Mouse (Mus musculus) midbrain, embryonic 15.5 days (tissue): Measurements from ENCODE around the gene Tnfrsf18. TPM values are rescaled to one million over a fixed set of nuclear protein-coding genes. Genes with fewer than 3 reads are reported as not detected.

ENCODE experiments used
- ATAC-seq: fragments of 200-750 bp; cut with Nextera tagmentation; replicated peaks from 2 replicates; pipeline ENCODE4 v1.8.0; 2017; ENCODE audit warnings: moderate TSS enrichment
- H3K27ac ChIP-seq: fragments of 300-500 bp; sonication (generic); 2 replicates; pipeline ENCODE4 v1.5.1; 2015; ENCODE audit warnings: mild to moderate bottlenecking, inconsistent platforms
- H3K27me3 ChIP-seq: fragments of 300-500 bp; sonication (generic); replicated peaks from 2 replicates; pipeline ENCODE4 v1.6.1; 2015; ENCODE audit warnings: inconsistent platforms
- H3K36me3 ChIP-seq: fragments of 300-500 bp; sonication (generic); replicated peaks from 2 replicates; pipeline ENCODE4 v1.6.1; 2015; ENCODE audit warnings: inconsistent platforms
- H3K4me1 ChIP-seq: fragments of 300-500 bp; sonication (generic); 2 replicates; pipeline ENCODE4 v1.6.1; 2015; ENCODE audit warnings: inconsistent platforms
- H3K4me2 ChIP-seq: fragments of 300-500 bp; sonication (generic); 2 replicates; pipeline ENCODE4 v1.6.1; 2015; ENCODE audit warnings: inconsistent platforms, mild to moderate bottlenecking, moderate library complexity
- H3K4me3 ChIP-seq: fragments of 300-500 bp; sonication (generic); 2 replicates; pipeline ENCODE4 v1.5.1; 2015; ENCODE audit warnings: mild to moderate bottlenecking, inconsistent platforms
- H3K9ac ChIP-seq: fragments of 300-500 bp; sonication (generic); 2 replicates; pipeline ENCODE4 v1.6.1; 2015; ENCODE audit warnings: mild to moderate bottlenecking, inconsistent platforms
- H3K9me3 ChIP-seq: fragments of 300-500 bp; sonication (generic); 2 replicates; pipeline ENCODE4 v1.6.1; 2016; ENCODE audit warnings: inconsistent platforms
- WGBS: fragments of 180-500 bp; shearing (Covaris S2); methylation state at CpG from one replicate; pipeline ENCODE4 v1.1.7; 2015; ENCODE audit warnings: mixed read lengths; 5-methylcytosine and 5-hydroxymethylcytosine counted together
- microRNA counts: library from miRNA; unstranded; fragments of <30 nt; microRNA quantifications from one replicate; lab custom pipeline; 2016
- microRNA-seq: library from miRNA; unstranded; fragments of <30 nt; microRNA quantifications from one replicate; pipeline ENCODE4, GENCODE M21; 2016
- polyA plus RNA-seq: library from polyadenylated mRNA; unstranded; fragments of >200 nt; fragmentation: Nextera tagmentation; extraction: Ambion mirVana; gene quantifications from 2 replicates; pipeline ENCODE4 v1.2.1, GENCODE M21; 2015

The Tnfrsf18 gene
- polyA plus RNA-seq, 1 experiment from 2014 or later = 3.2 TPM

DNA sequence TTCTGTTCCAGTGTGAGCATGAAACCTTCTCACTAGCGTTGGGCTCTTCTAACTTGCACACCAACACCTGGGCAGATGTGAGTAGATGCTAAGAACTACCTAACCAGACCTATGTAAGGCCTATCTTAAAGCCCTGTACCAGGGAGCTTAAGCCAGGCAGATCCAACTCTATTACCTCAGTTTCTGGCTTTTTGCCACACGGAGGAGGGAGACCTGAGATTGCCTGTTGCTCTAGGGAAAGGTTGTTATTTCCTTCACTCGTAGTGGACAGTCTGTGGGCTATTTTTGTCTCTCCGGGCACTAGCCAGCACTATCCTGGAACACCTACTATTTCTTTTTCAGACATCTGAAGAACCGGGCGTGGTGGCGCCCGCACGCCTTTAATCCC is 38.5 kb downstream of the Tnfrsf18 start:
- ATAC-seq = no peak
- Histone ChIP-seq H3K9ac (no peak overlapping the region), H3K27me3 (no peaks in the 10 kb centered on the region), H3K4me2 (no peak overlapping the region), H3K9me3 (no peaks in the 10 kb centered on the region), H3K4me1 (peaks cover 7% of the 10 kb centered on the region), H3K27ac (no peak overlapping the region), H3K4me3 (no peak overlapping the region), H3K36me3 (no peaks in the 10 kb centered on the region)
- 85% methylated on average over 9 of the region's 9 CpGs for WGBS

- no peaks in the 10 kb centered on the region for H3K9me3 ChIP-seq
- no peak overlapping the region for H3K27ac ChIP-seq
- 88% methylated on average over 10 of the region's 10 CpGs for WGBS
- no peak overlapping the region for H3K9ac ChIP-seq
- H3K27me3 ChIP-seq = no peaks in the 10 kb centered on the region
- H3K36me3 ChIP-seq = no peaks in the 10 kb centered on the region
- peaks cover 11% of the 10 kb centered on the region for H3K4me1 ChIP-seq
- no peak overlapping the region for H3K4me2 ChIP-seq
- ATAC-seq = no peak
- no peak overlapping the region for H3K4me3 ChIP-seq
Measured at GRCm38 (mm10) chr4:156065156-156065894, 39.4 kb downstream of the Tnfrsf18 start.

DNA sequence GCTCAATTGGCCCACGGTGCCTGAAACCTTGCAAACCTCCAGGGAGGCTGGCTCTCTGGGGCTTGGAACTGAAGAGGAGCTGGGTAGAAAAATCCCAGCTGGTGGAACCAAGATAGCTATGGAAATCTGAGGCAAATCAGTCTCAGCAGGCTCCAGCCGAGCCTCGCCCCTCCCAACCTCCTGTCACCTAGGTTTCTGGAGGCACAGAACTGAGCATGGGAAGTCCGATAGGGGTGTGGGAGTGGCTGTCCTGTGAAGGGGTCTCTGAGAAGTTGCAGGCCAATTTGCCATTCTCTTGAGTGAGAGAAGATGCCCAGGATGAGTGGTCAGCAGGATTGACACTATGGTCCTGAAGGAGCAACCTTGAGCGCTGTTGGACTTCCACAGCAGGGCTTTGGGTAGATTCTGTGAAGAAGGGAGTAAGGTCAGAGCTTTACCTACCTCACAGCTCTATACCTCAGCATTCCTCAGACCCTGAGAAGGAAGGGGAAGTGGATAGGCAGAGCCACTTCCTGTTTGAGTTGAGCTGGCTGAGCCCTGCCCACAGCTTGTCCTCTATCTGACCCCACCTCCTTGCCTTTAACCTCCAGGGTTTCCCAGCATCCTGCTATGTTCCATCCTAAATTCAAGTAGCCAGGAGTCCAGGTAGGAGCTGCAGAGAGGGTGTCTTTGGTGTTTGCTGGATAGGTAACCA is 41.4 kb downstream of the Tnfrsf18 start:
- ATAC-seq = no peak
- WGBS = 69% methylated on average over 5 of the region's 5 CpGs
- H3K27me3 ChIP-seq = no peaks in the 10 kb centered on the region
- H3K4me1 ChIP-seq = peaks cover 14% of the 10 kb centered on the region
- H3K9me3 ChIP-seq = no peaks in the 10 kb centered on the region
- H3K4me3 ChIP-seq = no peak overlapping the region
- H3K36me3 ChIP-seq = no peaks in the 10 kb centered on the region
- no peak overlapping the region for H3K9ac ChIP-seq
- no peak overlapping the region for H3K27ac ChIP-seq
- H3K4me2 ChIP-seq = no peak overlapping the region

DNA sequence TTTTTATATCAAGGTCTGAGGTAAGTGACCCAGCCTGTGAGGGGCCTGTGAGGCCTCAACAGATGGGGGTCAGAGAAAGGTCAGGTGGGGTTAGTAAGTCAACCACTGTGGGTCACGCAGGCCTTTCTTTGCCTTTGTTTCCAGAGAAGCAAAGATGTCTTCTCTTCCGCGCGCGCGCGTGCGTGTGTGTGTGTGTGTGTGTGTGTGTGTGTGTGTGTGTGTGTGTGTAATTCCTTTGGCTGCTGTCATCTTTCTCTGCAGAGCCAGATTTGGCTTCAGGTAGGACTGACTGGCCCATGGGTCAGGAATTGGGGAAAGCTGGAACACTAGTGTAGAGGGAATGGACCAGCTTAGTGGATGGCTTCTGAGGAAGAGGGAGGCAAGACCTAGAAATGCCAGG is 43.7 kb downstream of the Tnfrsf18 start:
- no peaks in the 10 kb centered on the region for H3K27me3 ChIP-seq
- ATAC-seq = no peak
- no peaks in the 10 kb centered on the region for H3K9me3 ChIP-seq
- H3K27ac ChIP-seq = no peak overlapping the region
- peaks cover 7% of the 10 kb centered on the region for H3K4me1 ChIP-seq
- no peak overlapping the region for H3K4me3 ChIP-seq
- 86% methylated on average over 8 of the region's 8 CpGs for WGBS
- H3K36me3 ChIP-seq = no peaks in the 10 kb centered on the region
- no peak overlapping the region for H3K4me2 ChIP-seq
- no peak overlapping the region for H3K9ac ChIP-seq

- WGBS = 54% methylated on average over 6 of the region's 6 CpGs
- Histone ChIP-seq H3K4me2 (no peak overlapping the region), H3K36me3 (no peaks in the 10 kb centered on the region), H3K9me3 (no peaks in the 10 kb centered on the region), H3K9ac (no peak overlapping the region), H3K4me1 (peaks cover 7% of the 10 kb centered on the region), H3K27me3 (no peaks in the 10 kb centered on the region), H3K4me3 (no peak overlapping the region), H3K27ac (0 out of 2 replicates have a peak overlapping the region, but pooled peaks have one; percentile 9)
- no peak for ATAC-seq
Measured at GRCm38 (mm10) chr4:156070276-156070675, 44.3 kb downstream of the Tnfrsf18 start.

GRCm38 (mm10) chr4:156070716-156071115 is 44.8 kb downstream of the Tnfrsf18 start:
- H3K9ac ChIP-seq = no peak overlapping the region
- no peak for ATAC-seq
- no peaks in the 10 kb centered on the region for H3K36me3 ChIP-seq
- H3K27ac ChIP-seq = no peak overlapping the region
- H3K4me3 ChIP-seq = no peak overlapping the region
- no peak overlapping the region for H3K4me2 ChIP-seq
- no peaks in the 10 kb centered on the region for H3K27me3 ChIP-seq
- WGBS = 49% methylated on average over 2 of the region's 2 CpGs
- H3K9me3 ChIP-seq = no peaks in the 10 kb centered on the region
- H3K4me1 ChIP-seq = peaks cover 7% of the 10 kb centered on the region

- Histone ChIP-seq H3K27me3 (peaks cover 17% of the 10 kb centered on the region), H3K4me3 (no peak overlapping the region), H3K9me3 (no peaks in the 10 kb centered on the region), H3K4me1 (peaks cover 9% of the 10 kb centered on the region), H3K9ac (no peak overlapping the region), H3K36me3 (no peaks in the 10 kb centered on the region), H3K4me2 (peak overlapping the region; percentile 65), H3K27ac (no peak overlapping the region)
- 11% methylated on average over 8 of the region's 8 CpGs for WGBS
- no peak for ATAC-seq
Measured at GRCm38 (mm10) chr4:156076911-156077382, 51.0 kb downstream of the Tnfrsf18 start.

DNA sequence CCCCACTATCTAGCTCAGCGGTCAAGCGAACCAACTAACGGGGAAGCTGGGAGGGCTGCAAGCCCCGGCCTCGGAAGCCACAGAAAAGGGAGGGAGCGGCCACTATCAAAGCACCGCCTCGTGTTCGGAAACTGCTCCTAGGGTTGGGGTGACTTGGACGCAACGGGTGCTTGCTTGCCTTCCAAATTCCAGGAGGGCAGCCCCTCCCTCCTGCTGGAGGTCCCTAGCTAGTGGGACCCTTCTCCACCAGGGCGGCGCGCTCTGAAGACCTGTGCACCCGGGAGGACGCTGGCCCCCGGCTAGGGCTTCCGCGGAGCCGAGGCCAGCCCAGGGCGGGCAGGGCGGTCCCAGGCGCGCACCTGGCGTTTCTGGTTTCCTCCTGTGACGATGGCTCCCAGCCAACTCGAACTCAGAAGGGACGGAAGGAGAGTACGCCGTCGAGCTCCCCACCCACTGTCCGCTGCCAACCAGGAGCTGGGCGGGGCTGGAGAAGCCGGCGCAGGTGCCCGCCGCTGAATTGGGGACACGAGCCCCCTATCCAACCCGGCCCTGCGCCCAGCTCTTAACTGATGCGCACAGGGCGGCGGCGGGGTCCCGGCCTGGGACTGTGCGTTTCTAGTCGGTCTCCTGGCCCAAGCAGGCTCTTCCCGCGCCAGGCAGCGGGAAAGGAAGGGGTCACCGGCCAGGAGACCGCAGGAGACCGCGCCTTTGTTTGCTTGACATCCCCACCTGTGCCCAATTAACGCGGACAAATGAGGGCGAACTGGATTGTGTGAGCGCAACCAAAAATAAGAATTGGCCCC is 51.7 kb downstream of the Tnfrsf18 start:
- no peak for ATAC-seq
- under 1% methylated on average over 58 of the region's 58 CpGs for whole genome bisulfite sequencing

More for the DNA sequence above, 51.7 kb downstream of the Tnfrsf18 start:
- Histone ChIP-seq H3K4me2 (peak overlapping the region; percentile 65), H3K4me3 (peak overlapping the region; percentile 39), H3K4me1 (peaks cover 9% of the 10 kb centered on the region), H3K27ac (no peak overlapping the region), H3K27me3 (peaks cover 17% of the 10 kb centered on the region), H3K9ac (peak overlapping the region; percentile 23), H3K9me3 (no peaks in the 10 kb centered on the region), H3K36me3 (no peaks in the 10 kb centered on the region)

MicroRNAs encoded within 50 kb of the gene (microRNA counts, 519-probe panel; counts per million panel counts)
- microRNA mmu-miR-200a (lab: Ali Mortazavi, UCI) = 1,798 counts per million, percentile 11 among the panel's probes with 10 or more counts
- 2,351 counts per million, percentile 39 among the panel's probes with 10 or more counts for microRNA mmu-miR-200b (lab: Ali Mortazavi, UCI)
- not detected for microRNA mmu-miR-429 (lab: Ali Mortazavi, UCI)

Small RNA genes lying within 50 kb of the gene (microRNA-seq; reads per million reads assigned to microRNA genes)
- gene Mir200a = 2.8 reads per million, percentile 11 among the genes with 10 or more reads in this experiment
- gene Mir200b = 17.8 reads per million, percentile 36 among the genes with 10 or more reads in this experiment
- gene Mir429 = 63.4 reads per million, percentile 49 among the genes with 10 or more reads in this experiment

Other genes with a start within 250 kb of the Tnfrsf18 start
- gene Tmem88b, start 240.3 kb upstream of the Tnfrsf18 start, polyA plus RNA-seq = 0.93 and 1.2 TPM in 2 replicates
- not detected in 2 replicates for gene Ankrd65, start 235.7 kb upstream of the Tnfrsf18 start, polyA plus RNA-seq
- gene Mrpl20, start 223.3 kb upstream of the Tnfrsf18 start, polyA plus RNA-seq = 242 and 244 TPM in 2 replicates
- gene Ccnl2, start 213.7 kb upstream of the Tnfrsf18 start, polyA plus RNA-seq = 155 and 164 TPM in 2 replicates
- 128 and 129 TPM in 2 replicates for gene Aurkaip1, start 194.9 kb upstream of the Tnfrsf18 start, polyA plus RNA-seq
- 23.4 and 32.6 TPM in 2 replicates for gene Mxra8, start 186.5 kb upstream of the Tnfrsf18 start, polyA plus RNA-seq
- 30.9 and 37.0 TPM in 2 replicates for gene Dvl1, start 178.8 kb upstream of the Tnfrsf18 start, polyA plus RNA-seq
- 0.61 and 0.72 TPM in 2 replicates for gene Tas1r3, start 162.8 kb upstream of the Tnfrsf18 start, polyA plus RNA-seq
- 28.1 and 29.1 TPM in 2 replicates for gene Cptp, start 156.7 kb upstream of the Tnfrsf18 start, polyA plus RNA-seq
- 80.6 and 83.6 TPM in 2 replicates for gene Ints11, start 156.6 kb upstream of the Tnfrsf18 start, polyA plus RNA-seq
- 60.1 and 66.6 TPM in 2 replicates for gene Pusl1, start 134.4 kb upstream of the Tnfrsf18 start, polyA plus RNA-seq
- gene Acap3, start 134.3 kb upstream of the Tnfrsf18 start, polyA plus RNA-seq = 88.3 and 89.8 TPM in 2 replicates
- 115 and 118 TPM in 2 replicates for gene Ube2j2, start 82.3 kb upstream of the Tnfrsf18 start, polyA plus RNA-seq
- gene C1qtnf12, start 63.8 kb upstream of the Tnfrsf18 start, polyA plus RNA-seq = 6.8 and 9.5 TPM in 2 replicates
- gene B3galt6, start 33.5 kb upstream of the Tnfrsf18 start, polyA plus RNA-seq = 38.5 and 38.9 TPM in 2 replicates
- gene Sdf4, start 33.3 kb upstream of the Tnfrsf18 start, polyA plus RNA-seq = 113 and 118 TPM in 2 replicates
- gene Tnfrsf4, start 12.3 kb upstream of the Tnfrsf18 start, polyA plus RNA-seq = 0.56 and 0.83 TPM in 2 replicates
- gene Ttll10, start 33.2 kb downstream of the Tnfrsf18 start, polyA plus RNA-seq = not detected in 2 replicates
- 37.6 TPM in 2 replicates for gene 9430015G10Rik, start 83.8 kb downstream of the Tnfrsf18 start, polyA plus RNA-seq
- 0.62 and 0.83 TPM in 2 replicates for gene Rnf223, start 104.3 kb downstream of the Tnfrsf18 start, polyA plus RNA-seq
- gene Agrn, start 171.3 kb downstream of the Tnfrsf18 start, polyA plus RNA-seq = 141 and 142 TPM in 2 replicates
- 2.2 and 3.8 TPM in 2 replicates for gene Isg15, start 174.7 kb downstream of the Tnfrsf18 start, polyA plus RNA-seq
- gene AW011738, start 177.1 kb downstream of the Tnfrsf18 start, polyA plus RNA-seq = 4.0 and 4.9 TPM in 2 replicates
- 2.2 and 2.4 TPM in 2 replicates for gene Perm1, start 189.7 kb downstream of the Tnfrsf18 start, polyA plus RNA-seq
- 29.1 and 30.1 TPM in 2 replicates for gene Plekhn1, start 208.7 kb downstream of the Tnfrsf18 start, polyA plus RNA-seq
- 56.6 and 60.4 TPM in 2 replicates for gene Noc2l, start 209.8 kb downstream of the Tnfrsf18 start, polyA plus RNA-seq
- gene Samd11, start 229.5 kb downstream of the Tnfrsf18 start, polyA plus RNA-seq = 4.8 and 5.5 TPM in 2 replicates